Mouse (Mus musculus) embryonic fibroblast, embryonic 13.5 days (primary cell): ENCODE measurements around the gene Olfr843. TPM values are rescaled to one million over a fixed set of nuclear protein-coding genes. Genes with fewer than 3 reads are reported as not detected.

Experiments
- H3K27ac ChIP-seq: 2 replicates; pipeline ENCODE4 v1.5.1; 2012; ENCODE audit warnings: low read length, control low read depth, inconsistent platforms; ENCODE audit not compliant: insufficient read depth
- H3K4me1 ChIP-seq: 2 replicates; pipeline ENCODE4 v1.6.1; 2011; ENCODE audit warnings: low read length; ENCODE audit not compliant: control insufficient read depth, insufficient read depth
- H3K4me3 ChIP-seq: 2 replicates; pipeline ENCODE4 v1.5.1; 2011; ENCODE audit warnings: mild to moderate bottlenecking, control low read depth, low read length; ENCODE audit not compliant: insufficient read depth
- CTCF ChIP-seq: IDR thresholded peaks from 2 replicates; pipeline ENCODE4 v1.5.1; 2011; ENCODE audit warnings: mild to moderate bottlenecking, control low read depth, low read length, moderate library complexity, borderline replicate concordance; ENCODE audit not compliant: insufficient read depth
- POLR2A ChIP-seq: IDR thresholded peaks from 2 replicates; pipeline ENCODE4 v1.6.1; 2011; ENCODE audit warnings: low read depth, mild to moderate bottlenecking, control low read depth, low read length, moderate library complexity
- polyA plus RNA-seq: library from polyadenylated mRNA; stranded (reverse); fragments of >200 nt; gene quantifications from 2 replicates; pipeline ENCODE4 v1.2.4, GENCODE M21; 2011; ENCODE audit warnings: low read depth; ENCODE audit not compliant: missing spikeins, insufficient read length

Gene Olfr843
- not detected in 2 replicates for polyA plus RNA-seq

DNA sequence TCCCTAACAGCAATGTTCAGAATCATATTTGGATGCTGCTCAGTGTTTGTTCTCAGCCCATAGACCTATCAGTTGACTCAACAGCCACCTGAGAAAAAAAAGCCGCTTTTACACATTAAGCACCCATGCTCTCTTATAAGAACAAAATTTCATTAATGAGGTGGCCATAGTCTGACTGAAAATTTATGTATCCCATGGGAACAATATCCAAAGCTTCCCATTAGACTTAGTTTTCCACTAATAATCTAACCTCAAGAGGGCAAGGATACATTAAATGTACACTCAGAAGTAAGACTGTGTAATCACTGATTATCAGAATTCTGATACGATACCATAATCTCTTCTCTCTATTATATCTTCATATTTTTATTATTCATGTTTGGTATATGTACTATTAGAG, at the start of gene Olfr843:
Olfr843 (minus strand) TSS at position 101 of the 400 bp plus-strand sequence.
- Histone ChIP-seq H3K4me1 (no peaks in the 10 kb centered on the region), H3K27ac (no peak within 1 kb of the TSS), H3K4me3 (no peak within 1 kb of the TSS)
- TF ChIP-seq CTCF: no peak
- TF ChIP-seq POLR2A: no peak

Other genes starting within 250 kb of the Olfr843 start
- gene Olfr835, start 219.3 kb downstream of the Olfr843 start, polyA plus RNA-seq: not detected in 2 replicates
- not detected in 2 replicates for gene Olfr836, start 131.6 kb downstream of the Olfr843 start, polyA plus RNA-seq
- not detected in 2 replicates for gene Olfr837, start 115.7 kb downstream of the Olfr843 start, polyA plus RNA-seq
- gene Olfr839-ps1, start 74.7 kb downstream of the Olfr843 start, polyA plus RNA-seq: not detected in 2 replicates
- not detected in 2 replicates for gene Olfr844, start 64.4 kb upstream of the Olfr843 start, polyA plus RNA-seq
- gene Olfr845, start 84.5 kb upstream of the Olfr843 start, polyA plus RNA-seq: not detected in 2 replicates
- gene Olfr846, start 112.0 kb upstream of the Olfr843 start, polyA plus RNA-seq: not detected in 2 replicates
- gene Olfr847, start 126.7 kb upstream of the Olfr843 start, polyA plus RNA-seq: not detected in 2 replicates
- gene Olfr849, start 188.3 kb upstream of the Olfr843 start, polyA plus RNA-seq: not detected in 2 replicates
- not detected in 2 replicates for gene Olfr850, start 226.3 kb upstream of the Olfr843 start, polyA plus RNA-seq
- gene Olfr851, start 241.3 kb upstream of the Olfr843 start, polyA plus RNA-seq: not detected in 2 replicates